In the genomic region with DNA sequence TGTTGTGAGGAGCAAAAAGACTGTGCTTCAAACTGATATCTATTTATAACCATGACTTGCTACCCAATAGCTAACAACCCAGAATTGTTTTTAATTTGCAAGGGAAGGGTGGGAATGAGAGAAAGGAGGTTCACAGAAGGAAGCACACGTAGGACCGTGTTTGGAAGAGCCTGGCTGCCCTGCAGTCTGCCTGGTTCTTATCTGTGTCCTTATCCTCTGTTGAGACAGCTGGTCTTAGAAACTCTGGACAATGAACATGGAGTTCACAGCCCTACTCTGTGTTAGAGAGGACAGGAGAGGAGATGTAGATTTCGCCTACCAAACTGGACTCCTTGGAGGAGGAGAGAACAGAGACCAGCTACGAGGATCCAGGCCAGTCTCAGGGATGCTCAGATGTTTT, we compare ENCODE assay signal across 15 mouse cellular contexts.
DNase-seq lines count a peak whose midpoint lies in the region; ATAC-seq and TF ChIP-seq lines count a peak whose summit lies in the region.
"Had no signal": no experiment of that assay in that cellular context is flagged by ENCODE, and none has a peak within 500 bp of the region (broad histone marks: within the 10 kb centered on the region; RNA-seq: fewer than 3 reads in every experiment).

No protein-coding gene starts in this region.

- no peaks in the 10 kb centered on the region for H3K27me3 ChIP-seq in heart, embryonic 11.5 days (ENCODE audit: control insufficient read depth, insufficient read depth, low read length)
- H3K27me3 ChIP-seq in lung, embryonic 15.5 days: no peaks in the 10 kb centered on the region
- no peaks in the 10 kb centered on the region for H3K27me3 ChIP-seq in intestine, postnatal 0 days (replicated peaks; ENCODE audit: control insufficient read depth, insufficient read depth, low read length)
- no peaks in the 10 kb centered on the region for H3K27me3 ChIP-seq in stomach, postnatal 0 days (ENCODE audit: control insufficient read depth, insufficient read depth, low read length)
- H3K27me3 ChIP-seq: midbrain, embryonic 15.5 days; neural tube, embryonic 12.5 days had no signal

- H3K9me3 ChIP-seq in heart, embryonic 11.5 days (replicated peaks; ENCODE audit: control insufficient read depth, low read length): no peaks in the 10 kb centered on the region
- no peaks in the 10 kb centered on the region for H3K9me3 ChIP-seq in lung, embryonic 15.5 days
- H3K9me3 ChIP-seq in intestine, postnatal 0 days (ENCODE audit: control insufficient read depth): no peaks in the 10 kb centered on the region
- H3K9me3 ChIP-seq in stomach, postnatal 0 days (ENCODE audit: control insufficient read depth, low read length): no peaks in the 10 kb centered on the region
- H3K9me3 ChIP-seq: midbrain, embryonic 15.5 days; neural tube, embryonic 12.5 days had no signal

- H3K27ac ChIP-seq in heart, embryonic 11.5 days (ENCODE audit: low read depth, low read length): peak overlapping the region; percentile 50
- H3K27ac ChIP-seq in lung, embryonic 15.5 days: peak overlapping the region; percentile 53
- H3K27ac ChIP-seq in intestine, postnatal 0 days (ENCODE audit: low read depth, low read length): peak overlapping the region; percentile 30; the same call in 1 of the 2 replicates
- H3K27ac ChIP-seq in stomach, postnatal 0 days (replicated peaks): peak overlapping the region; percentile 74
- H3K27ac ChIP-seq: hindbrain, embryonic 14.5 days; midbrain, embryonic 15.5 days; neural tube, embryonic 12.5 days had no signal

- no peak overlapping the region for H3K9ac ChIP-seq in heart, embryonic 11.5 days (ENCODE audit: low read depth, low read length)
- no peak overlapping the region for H3K9ac ChIP-seq in lung, embryonic 15.5 days
- no peak overlapping the region for H3K9ac ChIP-seq in intestine, postnatal 0 days (ENCODE audit: low read depth, low read length)
- H3K9ac ChIP-seq in stomach, postnatal 0 days (ENCODE audit: low read length): no peak overlapping the region
- H3K9ac ChIP-seq: hindbrain, embryonic 14.5 days; midbrain, embryonic 15.5 days; neural tube, embryonic 12.5 days had no signal

- H3K4me3 ChIP-seq in heart, embryonic 11.5 days (ENCODE audit: low read depth, low read length): no peak overlapping the region
- H3K4me3 ChIP-seq in lung, embryonic 15.5 days: no peak overlapping the region
- H3K4me3 ChIP-seq in intestine, postnatal 0 days (ENCODE audit: low read depth, low read length): no peak overlapping the region
- H3K4me3 ChIP-seq in stomach, postnatal 0 days (ENCODE audit: low read depth, low read length): no peak overlapping the region
- H3K4me3 ChIP-seq: erythroblast, embryonic 14.5 days; midbrain, embryonic 15.5 days; neural tube, embryonic 12.5 days had no signal

- intact Hi-C loops in left cerebral cortex, postnatal 10 days (cut with DNase I): no loop called here

- TF ChIP-seq CTCF in intestine, postnatal 0 days (IDR thresholded peaks at IDR 0.05; ENCODE audit: low read depth): no peak
- no peak for TF ChIP-seq CTCF in stomach, postnatal 0 days (IDR thresholded peaks at IDR 0.05; ENCODE audit: low read depth)

- WGBS in heart, embryonic 11.5 days (ENCODE audit: insufficient replicate concordance): 42% methylated on average over 4 of the region's 4 CpGs
- WGBS in lung, embryonic 15.5 days: 78% methylated on average over 4 of the region's 4 CpGs
- 59% methylated on average over 4 of the region's 4 CpGs for WGBS in intestine, postnatal 0 days
- 66% methylated on average over 4 of the region's 4 CpGs for whole genome bisulfite sequencing in stomach, postnatal 0 days

- 0 out of 2 replicates have a peak overlapping the region, but pooled peaks have one; percentile 12 for H3K4me2 ChIP-seq in heart, embryonic 11.5 days
- no peak overlapping the region for H3K4me2 ChIP-seq in lung, embryonic 15.5 days
- no peak overlapping the region for H3K4me2 ChIP-seq in intestine, postnatal 0 days (replicated peaks; ENCODE audit: low read depth)
- H3K4me2 ChIP-seq in stomach, postnatal 0 days (replicated peaks; ENCODE audit: low read depth): no peak overlapping the region
- H3K4me2 ChIP-seq: hindbrain, embryonic 14.5 days; midbrain, embryonic 15.5 days; neural tube, embryonic 12.5 days had no signal

- no peak for TF ChIP-seq EP300 in stomach, postnatal 0 days (optimal IDR thresholded peaks at IDR 0.05)

- ATAC-seq in heart, embryonic 11.5 days (replicated peaks; ENCODE audit: insufficient number of reproducible peaks, low FRiP score, low TSS enrichment): peak; percentile 65; the same call in 1 of the 2 replicates
- no peak for ATAC-seq in lung, embryonic 15.5 days (ENCODE audit: borderline replicate concordance, extremely low read depth, low FRiP score, low TSS enrichment)
- ATAC-seq in intestine, postnatal 0 days: no peak
- peak; percentile 21 for ATAC-seq in stomach, postnatal 0 days (ENCODE audit: low FRiP score, low TSS enrichment)
- ATAC-seq: forebrain, embryonic 16.5 days; midbrain, embryonic 15.5 days had no signal

- H3K4me1 ChIP-seq in heart, embryonic 11.5 days (ENCODE audit: control insufficient read depth, insufficient read depth, low read length): peaks cover 21% of the 10 kb centered on the region
- peaks cover 18% of the 10 kb centered on the region for H3K4me1 ChIP-seq in lung, embryonic 15.5 days
- H3K4me1 ChIP-seq in intestine, postnatal 0 days (replicated peaks; ENCODE audit: control insufficient read depth, insufficient read depth, low read length): peaks cover 11% of the 10 kb centered on the region; the same call in 1 of the 2 replicates
- peaks cover 7% of the 10 kb centered on the region; the same call in 1 of the 2 replicates for H3K4me1 ChIP-seq in stomach, postnatal 0 days (replicated peaks; ENCODE audit: control insufficient read depth, insufficient read depth)
- H3K4me1 ChIP-seq: midbrain, embryonic 15.5 days; neural tube, embryonic 12.5 days had no signal

- H3K36me3 ChIP-seq in heart, embryonic 11.5 days (ENCODE audit: control insufficient read depth, insufficient read depth, low read length): no peaks in the 10 kb centered on the region
- no peaks in the 10 kb centered on the region for H3K36me3 ChIP-seq in lung, embryonic 15.5 days
- H3K36me3 ChIP-seq in intestine, postnatal 0 days (ENCODE audit: control insufficient read depth, insufficient read depth): no peaks in the 10 kb centered on the region
- H3K36me3 ChIP-seq in stomach, postnatal 0 days (ENCODE audit: control insufficient read depth, insufficient read depth, low read length): no peaks in the 10 kb centered on the region
- H3K36me3 ChIP-seq: midbrain, embryonic 15.5 days; neural tube, embryonic 12.5 days had no signal

- DNase-seq in heart, postnatal 4 days: no peak
- no peak for DNase-seq in lung, postnatal 10 days
- DNase-seq in stomach, postnatal 0 days (ENCODE audit: low spot score): no peak
- DNase-seq in left cerebral cortex, postnatal 10 days (ENCODE audit: extremely low spot score in 1 of 2, low spot score in 2 of 2): no peak
- DNase-seq: cerebellum, adult 11-12 months; embryo, embryonic 11 days; right cerebral cortex, postnatal 4 days had no signal

Comparison
In these comparisons a context has a peak if more than half of its experiments do, and no peak if none do; other contexts are left out.
1. ATAC-seq: peak in heart, embryonic 11.5 days (single experiment) and stomach, postnatal 0 days (single experiment); none in lung, embryonic 15.5 days (single experiment) and intestine, postnatal 0 days (single experiment).
2. Peak in every context shown above with its lines, with median percentiles within 50 percentile points of each other: H3K27ac ChIP-seq.